Mouse (Mus musculus) bone marrow, adult 2 months (tissue): ENCODE measurements at regions not wholly inside any gene's neighbourhood (a gene's known extent, or its start where the extent isn't known, plus 50 kb on each side); places are given as distances from the start of the nearest gene placed in this dataset.

Experiments
- CTCF ChIP-seq: fragments of 200-500 bp; IDR thresholded peaks from 2 replicates; pipeline ENCODE4 v1.5.1; 2011; ENCODE audit warnings: low read length, control low read depth; ENCODE audit not compliant: control insufficient read depth, insufficient read depth
- POLR2A ChIP-seq: fragments of 200-500 bp; IDR thresholded peaks from 2 replicates; pipeline ENCODE4 v1.6.1; 2011; ENCODE audit warnings: low read depth, mild to moderate bottlenecking, control low read depth, low read length, borderline replicate concordance; ENCODE audit not compliant: control insufficient read depth

GRCm38 (mm10) chr12:29121159-29121558 lies 369.6 kb downstream of the Eipr1 start:
- TF ChIP-seq CTCF (no peak), POLR2A (no peak)
